Mouse (Mus musculus) liver, embryonic 14 days (tissue): Measurements from ENCODE around the gene Rabac1. TPM values are rescaled to one million over a fixed set of nuclear protein-coding genes. Genes with fewer than 3 reads are reported as not detected.

Experiments
- polyA plus RNA-seq: library from polyadenylated mRNA; depleted of rRNA; stranded (reverse); fragments of >200 nt; gene quantifications from 2 replicates; pipeline ENCODE4 v1.2.3, GENCODE M21; 2012; rRNA removed

The Rabac1 gene
- 40.1 and 44.3 TPM in 2 replicates for polyA plus RNA-seq

GRCm38 (mm10) chr7:24971972-24972893, at the start of gene Rabac1:
Gene Rabac1 (minus strand): TSS chr7:24972754.

GRCm38 (mm10) chr7:25005421-25006065, 33.0 kb upstream of the Rabac1 start, which contains the start of gene Atp1a3:
Gene Atp1a3 (minus strand): TSS chr7:25005958.

GRCm38 (mm10) chr7:24944257-24944950, 28.1 kb downstream of the Rabac1 start, which contains the start of gene Gm4881:
Gene Gm4881 (minus strand): TSS chr7:24944494.

Other genes starting within 250 kb of the Rabac1 start
- not detected in 2 replicates for gene Gm4763, start 245.8 kb downstream of the Rabac1 start, polyA plus RNA-seq
- 0.75 and 1.2 TPM in 2 replicates for gene Cd177, start 212.4 kb downstream of the Rabac1 start, polyA plus RNA-seq
- 0.24 and 0.32 TPM in 2 replicates for gene Ceacam10, start 195.5 kb downstream of the Rabac1 start, polyA plus RNA-seq
- 1.7 and 1.9 TPM in 2 replicates for gene Gm9844, start 110.5 kb downstream of the Rabac1 start, polyA plus RNA-seq
- gene Lypd4, start 102.8 kb downstream of the Rabac1 start, polyA plus RNA-seq, result not detected in 2 replicates
- not detected in 2 replicates for gene Dmrtc2, start 102.7 kb downstream of the Rabac1 start, polyA plus RNA-seq
- gene Rps19, start 88.4 kb downstream of the Rabac1 start, polyA plus RNA-seq, result 596 and 702 TPM in 2 replicates
- 0.87 and 1.1 TPM in 2 replicates for gene Cd79a, start 75.4 kb downstream of the Rabac1 start, polyA plus RNA-seq
- 36.8 and 43.9 TPM in 2 replicates for gene Arhgef1, start 69.8 kb downstream of the Rabac1 start, polyA plus RNA-seq
- not detected in 2 replicates for gene Gm4881, start 28.3 kb downstream of the Rabac1 start, polyA plus RNA-seq
- gene Atp1a3, start 33.2 kb upstream of the Rabac1 start, polyA plus RNA-seq, result 0.26 and 0.41 TPM in 2 replicates
- 3.9 and 4.4 TPM in 2 replicates for gene Grik5, start 99.6 kb upstream of the Rabac1 start, polyA plus RNA-seq
- gene Zfp574, start 99.8 kb upstream of the Rabac1 start, polyA plus RNA-seq, result 5.2 and 5.9 TPM in 2 replicates
- gene Pou2f2, start 207.0 kb upstream of the Rabac1 start, polyA plus RNA-seq, result 0.72 and 0.93 TPM in 2 replicates
- 22.5 and 25.8 TPM in 2 replicates for gene Dedd2, start 247.9 kb upstream of the Rabac1 start, polyA plus RNA-seq
- gene Zfp526, start 248.7 kb upstream of the Rabac1 start, polyA plus RNA-seq, result 4.3 and 4.7 TPM in 2 replicates